In genomic region chr2:33884623-33885263, GRCm38 (mm10) we compare ENCODE assay signal across 8 mouse cellular contexts. TPM values are rescaled to one million over a fixed set of nuclear protein-coding genes. Genes with fewer than 3 reads are reported as not detected.
DNase-seq lines count a peak whose midpoint lies in the region; ATAC-seq and TF ChIP-seq lines count a peak whose summit lies in the region.

No protein-coding gene starts in this region.

- H3K36me3 ChIP-seq in heart, postnatal 0 days (replicated peaks; ENCODE audit: control insufficient read depth, insufficient read depth, low read length) = no peaks in the 10 kb centered on the region
- H3K36me3 ChIP-seq in midbrain, embryonic 11.5 days (ENCODE audit: control insufficient read depth, insufficient read depth, low read length) = no peaks in the 10 kb centered on the region

- no peak overlapping the region for H3K4me3 ChIP-seq in heart, postnatal 0 days (ENCODE audit: low read depth, low read length)
- H3K4me3 ChIP-seq in midbrain, embryonic 11.5 days (ENCODE audit: low read depth, low read length) = no peak overlapping the region

- peak; percentile 48 to 59 for DNase-seq in left cerebral cortex, adult 18-20 months (ENCODE audit: low spot score in 2 of 2)
- DNase-seq in left cerebral cortex, adult 11 months (ENCODE audit: low spot score) = no peak
- DNase-seq in heart, postnatal 0 days (ENCODE audit: low spot score) = no peak
- no peak for DNase-seq in midbrain, embryonic 11.5 days (ENCODE audit: low spot score, missing footprints)
- DNase-seq in adrenal gland, adult 8-10 months = no peak
- DNase-seq in adrenal gland, postnatal 10 days = no peak
- DNase-seq in kidney, postnatal 10 days = no peak

- no peak overlapping the region for H3K9ac ChIP-seq in heart, postnatal 0 days (replicated peaks; ENCODE audit: low read depth, low read length)
- no peak overlapping the region for H3K9ac ChIP-seq in midbrain, embryonic 11.5 days (ENCODE audit: low read length)

- TF ChIP-seq EP300 in heart, postnatal 0 days (IDR thresholded peaks at IDR 0.05; ENCODE audit: low read depth) = no peak

- H3K27me3 ChIP-seq in heart, postnatal 0 days (ENCODE audit: control insufficient read depth, insufficient read depth, low read length) = no peaks in the 10 kb centered on the region
- H3K27me3 ChIP-seq in midbrain, embryonic 11.5 days (ENCODE audit: control insufficient read depth, insufficient read depth, low read length) = no peaks in the 10 kb centered on the region

- H3K9me3 ChIP-seq in heart, postnatal 0 days (replicated peaks; ENCODE audit: control insufficient read depth, low read length) = no peaks in the 10 kb centered on the region
- no peaks in the 10 kb centered on the region for H3K9me3 ChIP-seq in midbrain, embryonic 11.5 days (ENCODE audit: control insufficient read depth, low read length)

- 0 out of 2 replicates have a peak overlapping the region, but pooled peaks have one; percentile 9 for H3K27ac ChIP-seq in heart, postnatal 0 days (ENCODE audit: low read depth)
- no peak overlapping the region for H3K27ac ChIP-seq in midbrain, embryonic 11.5 days (ENCODE audit: low read depth, low read length)

- TF ChIP-seq CTCF in heart, postnatal 0 days (IDR thresholded peaks at IDR 0.05; ENCODE audit: low read depth) = no peak

- peaks cover 10% of the 10 kb centered on the region; the same call in 1 of the 2 replicates for H3K4me1 ChIP-seq in heart, postnatal 0 days (ENCODE audit: control insufficient read depth, insufficient read depth)
- H3K4me1 ChIP-seq in midbrain, embryonic 11.5 days (ENCODE audit: control insufficient read depth, insufficient read depth, low read length) = peaks cover 17% of the 10 kb centered on the region

- WGBS in heart, postnatal 0 days = 75% methylated on average over 7 of the region's 7 CpGs
- 96% methylated on average over 7 of the region's 7 CpGs for WGBS in midbrain, embryonic 11.5 days

- peak; percentile 81 for ATAC-seq in common myeloid progenitor, adult 5-6 weeks (replicated peaks; ENCODE audit: low read depth, poor library complexity, severe bottlenecking)
- no peak for ATAC-seq in heart, postnatal 0 days (ENCODE audit: insufficient read depth, low read depth)
- no peak for ATAC-seq in midbrain, embryonic 11.5 days (ENCODE audit: low FRiP score)

- no peak overlapping the region; the same call in 1 of the 2 replicates for H3K4me2 ChIP-seq in heart, postnatal 0 days (ENCODE audit: low read depth, low read length)
- peak overlapping the region; percentile 7; the same call in 1 of the 2 replicates for H3K4me2 ChIP-seq in midbrain, embryonic 11.5 days

RNA-seq across cellular contexts. Expression of gene Mvb12b, which starts 3.0 kb away (rescaled TPM):
- total RNA-seq in left cerebral cortex, adult 18-20 months (2021) = 10 to 100 TPM; 72.1 to 75.2 TPM
- 19.5 and 25.3 TPM in 2 replicates for total RNA-seq in common myeloid progenitor, adult 5-6 weeks (2017)
- 24.7 and 38.7 TPM in 2 replicates for total RNA-seq in heart, postnatal 0 days (2014; rRNA removed; ENCODE audit: low replicate concordance)
- polyA plus RNA-seq in heart, postnatal 0 days (2015; fragmentation: Nextera tagmentation; extraction: Ambion mirVana) = 7.7 and 8.7 TPM in 2 replicates
- 36.6 and 38.1 TPM in 2 replicates for polyA plus RNA-seq in midbrain, embryonic 11.5 days (2014; fragmentation: Nextera tagmentation; extraction: Ambion mirVana)
- total RNA-seq in adrenal gland, adult 8-10 months (2022) = 10 to 100 TPM; 20.3 to 35.9 (median 24.1) TPM
- 10 to 100 TPM; 17.4 to 23.0 TPM for total RNA-seq in adrenal gland, postnatal 10 days (2021)

Comparison
In these comparisons a context has a peak if more than half of its experiments do, and no peak if none do; other contexts are left out.
1. DNase-seq: peak in left cerebral cortex, adult 18-20 months (2 of 2); none in left cerebral cortex, adult 11 months (single experiment), heart, postnatal 0 days (single experiment), midbrain, embryonic 11.5 days (single experiment), adrenal gland, adult 8-10 months (single experiment), adrenal gland, postnatal 10 days (single experiment) and kidney, postnatal 10 days (single experiment).